Mouse (Mus musculus): ENCODE data around the gene Mthfsd. TPM values are rescaled to one million over a fixed set of nuclear protein-coding genes. Genes with fewer than 3 reads are reported as not detected.

The Mthfsd gene
- polyA plus RNA-seq, 1 experiment from 2014 or later = 17.1 TPM

- 60% methylated on average over 19 of the region's 19 CpGs for WGBS (ENCODE audit: missing documents)
Measured at GRCm38 (mm10) chr8:121086004-121086900, 21.9 kb downstream of the Mthfsd start.

GRCm38 (mm10) chr8:121085561-121085960 lies 22.6 kb downstream of the Mthfsd start:
- Histone ChIP-seq H3K4me3 (ENCODE audit: inconsistent target) (no peak overlapping the region), H3K36me3 (ENCODE audit: inconsistent target) (no peaks in the 10 kb centered on the region), H3K27ac (no peak overlapping the region), H3K79me2 (ENCODE audit: inconsistent target) (no peaks in the 10 kb centered on the region)
- WGBS (ENCODE audit: missing documents) = 94% methylated on average over 3 of the region's 3 CpGs

More at GRCm38 (mm10) chr8:121086004-121086900, 21.9 kb downstream of the Mthfsd start:
- H3K27ac ChIP-seq = no peak overlapping the region
- no peak overlapping the region for H3K4me3 ChIP-seq (ENCODE audit: inconsistent target)
- H3K79me2 ChIP-seq (ENCODE audit: inconsistent target) = no peaks in the 10 kb centered on the region
- no peaks in the 10 kb centered on the region for H3K36me3 ChIP-seq (ENCODE audit: inconsistent target)

DNA sequence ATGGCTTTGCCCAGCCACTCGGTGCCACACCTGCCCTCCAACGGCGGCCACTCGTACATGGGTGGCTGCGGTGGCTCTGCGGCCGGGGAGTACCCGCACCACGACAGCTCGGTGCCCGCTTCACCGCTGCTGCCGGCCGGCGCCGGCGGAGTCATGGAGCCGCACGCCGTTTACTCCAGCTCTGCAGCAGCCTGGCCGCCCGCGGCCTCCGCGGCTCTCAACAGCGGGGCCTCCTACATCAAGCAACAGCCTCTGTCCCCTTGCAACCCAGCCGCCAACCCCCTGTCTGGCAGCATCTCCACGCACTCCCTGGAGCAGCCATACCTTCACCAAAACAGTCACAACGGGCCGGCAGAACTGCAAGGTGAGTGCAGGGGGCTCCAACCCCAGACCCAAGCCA lies 23.2 kb downstream of the Mthfsd start:
- 6% methylated on average over 25 of the region's 30 CpGs for WGBS (ENCODE audit: missing documents)
- H3K79me2 ChIP-seq (ENCODE audit: inconsistent target) = no peaks in the 10 kb centered on the region
- no peaks in the 10 kb centered on the region for H3K36me3 ChIP-seq (ENCODE audit: inconsistent target)
- H3K27ac ChIP-seq = no peak overlapping the region
- no peak overlapping the region for H3K4me3 ChIP-seq (ENCODE audit: inconsistent target)

- 2% methylated on average over 60 of the region's 83 CpGs for WGBS (ENCODE audit: missing documents)
- H3K79me2 ChIP-seq (ENCODE audit: inconsistent target) = no peaks in the 10 kb centered on the region
- H3K36me3 ChIP-seq (ENCODE audit: inconsistent target) = no peaks in the 10 kb centered on the region
- H3K4me3 ChIP-seq (ENCODE audit: inconsistent target) = peak within 1 kb of the TSS; percentile 10; the same call in 1 of the 2 replicates
- H3K27ac ChIP-seq = no peak within 1 kb of the TSS
Measured at GRCm38 (mm10) chr8:121084210-121084951, 23.8 kb downstream of the Mthfsd start, which contains the start of gene Foxf1. Gene Foxf1, plus strand, starts transcription at chr8:121084386.

DNA sequence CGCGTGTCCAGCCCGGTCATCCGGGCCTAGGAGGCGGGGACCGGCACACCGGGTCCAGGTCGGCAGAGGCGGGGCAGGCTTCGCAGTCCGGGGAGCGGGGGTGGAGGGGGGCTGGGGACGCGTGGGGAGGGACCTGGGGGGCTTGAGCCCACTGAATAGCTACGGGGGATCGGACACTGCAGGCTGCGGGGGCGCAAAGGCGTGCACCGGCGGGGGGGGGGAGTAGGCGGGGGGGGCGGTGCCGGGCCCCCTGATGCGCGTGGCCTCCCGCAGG lies 24.3 kb downstream of the Mthfsd start:
- Histone ChIP-seq H3K36me3 (ENCODE audit: inconsistent target) (no peaks in the 10 kb centered on the region), H3K27ac (no peak overlapping the region), H3K79me2 (ENCODE audit: inconsistent target) (no peaks in the 10 kb centered on the region), H3K4me3 (ENCODE audit: inconsistent target) (no peak overlapping the region)
- WGBS (ENCODE audit: missing documents) = under 1% methylated on average over 16 of the region's 27 CpGs

DNA sequence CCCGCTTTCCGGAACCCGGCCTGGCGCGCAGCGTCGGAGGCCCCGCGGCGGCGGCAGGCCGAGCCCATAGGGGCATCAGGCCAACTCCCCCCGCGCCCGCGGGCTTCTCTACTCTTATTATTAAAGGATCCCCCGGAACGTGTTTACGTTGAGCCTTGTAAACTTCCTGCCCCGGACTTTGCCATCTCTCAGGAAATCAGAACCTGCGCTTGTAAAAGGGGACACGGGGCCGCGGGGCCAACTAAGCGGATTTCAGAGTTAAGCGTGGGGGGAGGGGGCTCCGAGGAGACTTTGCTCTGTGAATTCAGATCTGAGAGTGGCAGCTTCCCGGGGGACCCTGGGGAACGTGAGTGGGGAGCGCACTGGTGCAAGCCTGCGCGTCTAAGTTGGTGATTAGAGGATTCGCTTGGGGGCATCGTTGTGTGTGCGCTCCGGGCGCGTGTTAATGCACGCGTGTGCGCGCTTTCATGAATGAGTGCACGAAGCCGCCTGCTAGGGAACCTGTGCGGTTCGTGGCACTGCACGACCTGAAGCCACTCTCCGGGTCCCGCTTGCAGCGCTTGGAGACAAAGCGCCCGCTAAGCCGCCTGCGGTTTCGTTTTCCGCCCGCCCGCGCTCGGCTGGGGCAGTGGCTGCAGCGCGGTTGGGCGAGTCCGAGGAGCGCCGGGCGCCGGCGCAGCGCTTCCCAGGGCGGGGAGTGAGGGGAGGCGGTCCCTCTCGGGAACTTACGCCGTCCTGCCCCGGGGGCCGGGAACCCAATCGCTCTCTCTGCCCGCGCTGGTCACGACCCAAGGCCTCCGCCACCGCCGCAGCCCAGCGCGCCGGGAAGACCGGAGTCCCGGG lies 24.9 kb downstream of the Mthfsd start:
- H3K79me2 ChIP-seq (ENCODE audit: inconsistent target) = no peaks in the 10 kb centered on the region
- under 1% methylated on average over 89 of the region's 89 CpGs for WGBS (ENCODE audit: missing documents)
- no peaks in the 10 kb centered on the region for H3K36me3 ChIP-seq (ENCODE audit: inconsistent target)
- peak overlapping the region; percentile 10; the same call in 1 of the 2 replicates for H3K4me3 ChIP-seq (ENCODE audit: inconsistent target)
- H3K27ac ChIP-seq = no peak overlapping the region

DNA sequence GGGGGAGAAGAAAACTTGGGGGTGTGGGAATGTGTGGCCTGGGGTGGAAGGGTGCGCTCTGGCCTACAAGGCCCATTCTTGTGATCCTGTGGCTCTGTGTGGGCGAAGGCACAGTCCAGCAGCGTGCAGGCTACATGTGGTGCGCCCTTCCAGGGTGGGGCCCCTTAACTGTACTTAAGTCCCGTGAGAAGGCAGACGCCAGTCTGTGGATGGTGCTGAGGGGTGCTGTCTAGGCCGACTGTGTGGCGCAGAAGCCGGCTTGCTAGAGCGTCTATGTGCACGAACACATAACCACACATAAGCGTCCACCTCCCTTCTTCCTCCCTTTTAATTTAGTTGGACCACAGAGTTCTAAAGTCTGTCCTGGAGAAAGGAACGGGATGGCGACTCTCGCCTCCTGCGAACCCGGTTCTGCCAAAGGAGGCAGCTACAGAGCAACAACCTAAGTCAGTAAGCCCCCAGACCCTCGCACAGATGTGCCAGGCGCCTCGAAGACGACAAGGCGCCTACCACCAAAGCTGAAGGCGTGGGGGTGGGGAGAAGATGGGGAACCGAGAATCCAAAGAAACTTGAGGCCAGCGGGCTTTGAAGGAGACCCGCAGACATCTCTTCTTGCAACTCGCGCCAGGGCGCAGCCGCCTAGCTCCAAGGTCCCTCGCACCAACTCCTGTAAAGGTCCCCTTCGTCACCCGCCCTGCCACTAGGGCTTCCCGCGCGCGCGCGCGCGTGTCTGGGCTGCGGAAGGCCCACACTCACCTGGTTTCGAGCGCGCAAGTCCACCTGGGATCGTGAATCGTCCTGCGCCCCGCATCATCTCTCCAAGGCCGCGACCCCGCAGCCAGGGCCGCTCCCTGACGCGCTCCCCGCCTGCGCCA lies 25.7 kb downstream of the Mthfsd start:
- H3K4me3 ChIP-seq (ENCODE audit: inconsistent target) = no peak overlapping the region
- WGBS (ENCODE audit: missing documents) = 6% methylated on average over 57 of the region's 57 CpGs
- H3K79me2 ChIP-seq (ENCODE audit: inconsistent target) = no peaks in the 10 kb centered on the region
- no peaks in the 10 kb centered on the region for H3K36me3 ChIP-seq (ENCODE audit: inconsistent target)
- no peak overlapping the region for H3K27ac ChIP-seq

DNA sequence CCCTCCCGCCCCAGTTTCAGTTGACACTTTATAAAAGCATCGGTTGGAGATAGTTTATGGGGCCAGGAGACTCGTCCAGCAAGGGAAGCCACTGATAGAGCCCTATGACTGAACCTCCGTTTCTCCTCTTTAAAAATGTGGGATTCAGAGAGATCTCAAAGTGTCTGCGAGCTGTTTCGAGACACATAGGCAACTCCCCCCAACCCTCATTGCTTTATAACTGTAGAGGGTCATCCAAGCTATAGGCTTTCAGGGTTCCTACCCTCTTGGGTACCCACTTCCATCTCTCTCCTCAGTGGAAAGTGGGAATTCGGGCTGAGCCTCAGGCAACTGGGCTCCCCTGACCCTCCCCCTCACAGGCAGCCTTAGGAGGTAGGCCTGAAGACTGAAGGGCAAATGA lies 26.8 kb downstream of the Mthfsd start:
- no peaks in the 10 kb centered on the region for H3K36me3 ChIP-seq (ENCODE audit: inconsistent target)
- H3K27ac ChIP-seq = no peak overlapping the region
- H3K4me3 ChIP-seq (ENCODE audit: inconsistent target) = no peak overlapping the region
- H3K79me2 ChIP-seq (ENCODE audit: inconsistent target) = no peaks in the 10 kb centered on the region
- WGBS (ENCODE audit: missing documents) = 15% methylated on average over 7 of the region's 7 CpGs

- Histone ChIP-seq H3K4me3 (ENCODE audit: inconsistent target) (no peak overlapping the region), H3K36me3 (ENCODE audit: inconsistent target) (no peaks in the 10 kb centered on the region), H3K27ac (no peak overlapping the region), H3K79me2 (ENCODE audit: inconsistent target) (no peaks in the 10 kb centered on the region)
- 5% methylated on average over 49 of the region's 49 CpGs for WGBS (ENCODE audit: missing documents)
Measured at GRCm38 (mm10) chr8:121080361-121081090, 27.7 kb downstream of the Mthfsd start.

DNA sequence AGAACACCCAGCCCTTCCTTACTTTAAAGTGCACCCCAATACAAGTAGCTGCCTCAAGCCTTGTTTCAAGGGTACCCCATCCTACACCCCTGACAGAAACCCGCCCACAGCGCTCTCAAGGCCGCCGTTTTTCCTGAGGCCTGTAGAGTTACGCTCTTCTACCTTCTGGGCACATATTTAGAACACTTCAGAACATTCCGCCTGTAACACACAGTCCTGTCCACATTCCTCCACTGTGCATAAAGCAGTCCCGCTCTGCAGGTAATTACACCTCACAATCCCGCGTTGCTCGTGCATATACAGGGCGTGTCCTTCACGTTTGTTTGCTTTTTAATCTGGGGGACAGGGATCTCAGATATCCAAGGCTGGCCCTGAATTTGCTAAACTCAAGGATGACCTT lies 28.2 kb downstream of the Mthfsd start:
- WGBS (ENCODE audit: missing documents) = 30% methylated on average over 12 of the region's 12 CpGs
- no peak overlapping the region for H3K4me3 ChIP-seq (ENCODE audit: inconsistent target)
- H3K36me3 ChIP-seq (ENCODE audit: inconsistent target) = no peaks in the 10 kb centered on the region
- H3K27ac ChIP-seq = no peak overlapping the region
- H3K79me2 ChIP-seq (ENCODE audit: inconsistent target) = no peaks in the 10 kb centered on the region

DNA sequence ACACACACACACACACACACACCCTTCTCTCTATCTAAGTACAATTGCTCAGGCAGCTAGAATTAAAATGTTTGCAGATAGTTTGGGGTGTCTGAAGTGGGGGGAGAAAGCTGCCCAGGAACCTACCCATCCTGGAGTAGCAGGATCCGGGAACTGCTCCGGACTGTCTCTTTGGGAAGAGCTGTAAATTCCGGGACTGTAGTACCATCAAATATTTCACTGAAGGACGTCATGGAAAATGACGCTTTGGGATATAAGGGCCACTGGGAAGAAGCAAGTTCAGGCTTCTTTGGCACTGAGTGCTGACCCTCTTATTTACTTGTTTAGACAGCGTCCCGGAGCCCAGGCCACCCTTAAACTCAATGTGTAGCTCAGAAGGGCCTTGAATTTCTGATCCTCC lies 29.0 kb downstream of the Mthfsd start:
- Histone ChIP-seq H3K27ac (no peak overlapping the region), H3K4me3 (ENCODE audit: inconsistent target) (no peak overlapping the region), H3K36me3 (ENCODE audit: inconsistent target) (no peaks in the 10 kb centered on the region), H3K79me2 (ENCODE audit: inconsistent target) (no peaks in the 10 kb centered on the region)
- 14% methylated on average over 7 of the region's 7 CpGs for WGBS (ENCODE audit: missing documents)

- Histone ChIP-seq H3K4me3 (ENCODE audit: inconsistent target) (no peak overlapping the region), H3K79me2 (ENCODE audit: inconsistent target) (no peaks in the 10 kb centered on the region), H3K36me3 (ENCODE audit: inconsistent target) (no peaks in the 10 kb centered on the region), H3K27ac (no peak overlapping the region)
- WGBS (ENCODE audit: missing documents) = 18% methylated on average over 14 of the region's 14 CpGs
Measured at GRCm38 (mm10) chr8:121078721-121079120, 29.5 kb downstream of the Mthfsd start.

DNA sequence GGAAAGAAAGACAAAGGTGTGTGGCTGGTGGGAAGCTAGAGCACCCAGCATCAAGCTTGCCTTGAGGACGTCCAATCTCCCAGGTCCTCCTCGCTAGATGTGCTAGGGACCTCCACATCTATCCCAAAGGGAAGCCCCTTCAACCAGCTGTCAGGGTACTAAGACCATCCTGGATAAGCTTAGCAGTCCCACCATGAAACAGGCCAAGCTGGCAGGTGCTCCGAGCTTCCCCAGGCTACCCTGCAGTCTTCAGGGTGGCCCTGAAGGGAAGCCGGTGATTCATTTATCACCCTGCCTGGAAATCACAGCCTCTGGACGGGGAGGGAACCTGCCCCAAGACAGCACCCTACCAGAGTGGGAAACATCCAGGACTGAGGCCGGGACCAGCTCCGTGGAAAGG lies 31.6 kb downstream of the Mthfsd start:
- H3K36me3 ChIP-seq (ENCODE audit: inconsistent target) = no peaks in the 10 kb centered on the region
- no peaks in the 10 kb centered on the region for H3K79me2 ChIP-seq (ENCODE audit: inconsistent target)
- H3K27ac ChIP-seq = no peak overlapping the region
- H3K4me3 ChIP-seq (ENCODE audit: inconsistent target) = no peak overlapping the region
- 36% methylated on average over 7 of the region's 7 CpGs for WGBS (ENCODE audit: missing documents)

All from macrophage (primary cell).